Mouse (Mus musculus): ENCODE measurements around the gene Timp3. TPM values are rescaled to one million over a fixed set of nuclear protein-coding genes. Genes with fewer than 3 reads are reported as not detected.

Timp3 gene
- polyA plus RNA-seq, 1 experiment from 2014 or later: 81.4 TPM

DNA sequence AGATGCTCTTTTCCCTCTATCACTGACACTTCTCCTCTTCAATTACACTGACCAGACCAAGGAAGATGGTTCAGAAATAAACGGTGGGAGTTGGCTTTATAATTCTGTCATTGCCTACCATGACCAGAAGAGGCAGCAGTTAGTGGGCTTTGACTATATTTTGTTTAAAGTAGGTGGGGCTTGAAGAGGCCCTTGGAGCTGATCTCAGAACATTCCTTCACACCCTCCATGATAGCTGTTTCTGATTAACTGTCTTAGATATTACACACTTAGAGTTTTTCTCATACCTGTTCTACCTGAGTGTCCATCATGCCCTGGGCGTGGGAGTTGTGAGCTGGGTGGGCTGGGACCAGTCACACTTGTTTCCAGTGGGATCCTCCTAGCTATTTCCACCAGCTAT, 28.5 kb downstream of the Timp3 start:
- H3K4me3 ChIP-seq (replicated peaks): no peak overlapping the region
- no peak for ATAC-seq (ENCODE audit: insufficient number of reproducible peaks, low FRiP score, low TSS enrichment, low read depth)
- 69% methylated on average over 2 of the region's 2 CpGs for WGBS
- no peaks in the 10 kb centered on the region for H3K36me3 ChIP-seq
- H3K4me2 ChIP-seq (replicated peaks): no peak overlapping the region
- peaks cover 50% of the 10 kb centered on the region for H3K4me1 ChIP-seq
- no peak overlapping the region for H3K9ac ChIP-seq
- 0 out of 2 replicates have a peak overlapping the region, but pooled peaks have one; percentile 4 for H3K27ac ChIP-seq (replicated peaks)
- no peaks in the 10 kb centered on the region for H3K9me3 ChIP-seq (replicated peaks)
- no peaks in the 10 kb centered on the region for H3K27me3 ChIP-seq

- WGBS: 77% methylated on average over 8 of the region's 8 CpGs
These were observed 29.2 kb downstream of the Timp3 start for GRCm38 (mm10) chr10:86329241-86329882.

GRCm38 (mm10) chr10:86330993-86331680, 31.0 kb downstream of the Timp3 start:
- no peaks in the 10 kb centered on the region for H3K9me3 ChIP-seq (replicated peaks)
- H3K9ac ChIP-seq: no peak overlapping the region
- no peak for ATAC-seq (ENCODE audit: insufficient number of reproducible peaks, low FRiP score, low TSS enrichment, low read depth)
- peak overlapping the region; percentile 76 for H3K27ac ChIP-seq (replicated peaks)
- 44% methylated on average over 5 of the region's 5 CpGs for WGBS
- no peak overlapping the region for H3K4me2 ChIP-seq (replicated peaks)
- H3K4me3 ChIP-seq (replicated peaks): no peak overlapping the region
- H3K27me3 ChIP-seq: no peaks in the 10 kb centered on the region
- H3K36me3 ChIP-seq: no peaks in the 10 kb centered on the region
- H3K4me1 ChIP-seq: peaks cover 50% of the 10 kb centered on the region

More at GRCm38 (mm10) chr10:86329241-86329882, 29.2 kb downstream of the Timp3 start:
- no peak overlapping the region for H3K4me2 ChIP-seq (replicated peaks)
- no peak for ATAC-seq (ENCODE audit: insufficient number of reproducible peaks, low FRiP score, low TSS enrichment, low read depth)
- no peaks in the 10 kb centered on the region for H3K27me3 ChIP-seq
- peaks cover 50% of the 10 kb centered on the region for H3K4me1 ChIP-seq
- no peaks in the 10 kb centered on the region for H3K36me3 ChIP-seq
- no peak overlapping the region for H3K9ac ChIP-seq
- 0 out of 2 replicates have a peak overlapping the region, but pooled peaks have one; percentile 4 for H3K27ac ChIP-seq (replicated peaks)
- H3K9me3 ChIP-seq (replicated peaks): no peaks in the 10 kb centered on the region
- H3K4me3 ChIP-seq (replicated peaks): no peak overlapping the region

DNA sequence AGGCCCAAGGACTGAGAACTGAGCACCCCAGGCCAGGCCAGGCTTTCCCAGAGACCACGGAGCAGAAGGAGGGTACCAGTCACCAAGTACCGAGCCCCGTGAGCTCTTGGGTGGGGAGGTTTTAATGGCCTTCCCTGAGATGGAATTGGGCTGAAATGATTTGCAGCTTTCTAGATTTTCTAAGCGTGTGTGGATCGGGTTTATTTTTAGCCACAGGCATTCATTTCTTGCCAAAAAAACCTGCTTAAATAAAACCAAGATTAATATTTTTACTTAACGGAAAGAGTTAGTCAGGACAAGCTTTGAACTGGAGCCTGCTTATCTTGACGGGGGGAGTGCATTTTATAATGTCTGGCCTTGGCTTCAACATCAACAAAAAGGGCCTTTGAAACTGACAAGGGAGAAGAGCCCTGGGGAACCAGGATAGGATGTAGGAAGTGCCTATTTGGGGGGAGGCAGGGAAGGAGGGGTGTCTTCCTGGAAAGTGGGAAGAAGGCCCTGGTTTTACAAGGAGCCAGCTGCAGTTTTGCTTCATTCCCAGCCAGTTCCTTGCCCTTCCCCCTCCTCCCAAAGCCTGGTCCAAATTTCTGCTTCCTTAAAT, 31.6 kb downstream of the Timp3 start:
- 14% methylated on average over 7 of the region's 7 CpGs for WGBS
- no peaks in the 10 kb centered on the region for H3K36me3 ChIP-seq
- peaks cover 57% of the 10 kb centered on the region for H3K4me1 ChIP-seq
- H3K4me2 ChIP-seq (replicated peaks): no peak overlapping the region
- no peak for ATAC-seq (ENCODE audit: insufficient number of reproducible peaks, low FRiP score, low TSS enrichment, low read depth)
- no peaks in the 10 kb centered on the region for H3K9me3 ChIP-seq (replicated peaks)
- H3K27ac ChIP-seq (replicated peaks): peak overlapping the region; percentile 76
- no peak overlapping the region for H3K9ac ChIP-seq
- H3K27me3 ChIP-seq: no peaks in the 10 kb centered on the region
- H3K4me3 ChIP-seq (replicated peaks): no peak overlapping the region

- Histone ChIP-seq H3K9ac (no peak overlapping the region), H3K36me3 (no peaks in the 10 kb centered on the region), H3K4me1 (peaks cover 64% of the 10 kb centered on the region), H3K4me2 (replicated peaks) (no peak overlapping the region), H3K9me3 (replicated peaks) (no peaks in the 10 kb centered on the region), H3K27me3 (no peaks in the 10 kb centered on the region), H3K4me3 (replicated peaks) (no peak overlapping the region), H3K27ac (replicated peaks) (no peak overlapping the region)
- ATAC-seq (ENCODE audit: insufficient number of reproducible peaks, low FRiP score, low TSS enrichment, low read depth): no peak
- WGBS: 74% methylated on average over 3 of the region's 3 CpGs
These were observed 32.8 kb downstream of the Timp3 start for GRCm38 (mm10) chr10:86332942-86333341.

- no peak for ATAC-seq (ENCODE audit: insufficient number of reproducible peaks, low FRiP score, low TSS enrichment, low read depth)
- H3K9ac ChIP-seq: no peak overlapping the region
- H3K27me3 ChIP-seq: no peaks in the 10 kb centered on the region
- H3K4me2 ChIP-seq (replicated peaks): no peak overlapping the region
- no peak overlapping the region for H3K27ac ChIP-seq (replicated peaks)
- H3K4me3 ChIP-seq (replicated peaks): no peak overlapping the region
- H3K36me3 ChIP-seq: no peaks in the 10 kb centered on the region
- H3K9me3 ChIP-seq (replicated peaks): no peaks in the 10 kb centered on the region
- peaks cover 66% of the 10 kb centered on the region for H3K4me1 ChIP-seq
- 73% methylated on average over 8 of the region's 8 CpGs for WGBS
These were observed 34.4 kb downstream of the Timp3 start for GRCm38 (mm10) chr10:86334581-86334980.

DNA sequence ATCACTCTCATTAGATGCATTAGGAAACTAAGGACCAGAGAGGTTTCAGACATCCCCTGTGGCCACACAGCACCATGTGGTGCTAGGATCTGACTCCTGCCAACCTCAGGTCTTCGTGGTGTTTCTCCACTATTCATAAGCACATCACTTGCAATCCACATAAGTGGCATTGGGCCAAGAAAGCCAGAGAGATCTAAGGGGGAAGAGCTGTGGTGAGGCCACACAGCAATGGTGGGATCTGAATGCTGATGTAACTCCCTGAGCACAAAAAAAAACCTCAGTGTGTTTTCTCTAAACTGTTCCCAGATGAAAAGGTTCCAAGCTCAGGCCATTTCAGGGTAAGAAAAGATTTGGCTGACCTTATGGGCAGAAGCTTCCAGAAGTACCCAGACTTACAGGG, 36.3 kb downstream of the Timp3 start:
- no peak overlapping the region for H3K9ac ChIP-seq
- H3K4me2 ChIP-seq (replicated peaks): no peak overlapping the region
- H3K4me3 ChIP-seq (replicated peaks): no peak overlapping the region
- ATAC-seq (ENCODE audit: insufficient number of reproducible peaks, low FRiP score, low TSS enrichment, low read depth): no peak
- H3K27me3 ChIP-seq: no peaks in the 10 kb centered on the region
- 30% methylated on average over 1 of the region's 1 CpGs for WGBS
- peaks cover 64% of the 10 kb centered on the region for H3K4me1 ChIP-seq
- H3K27ac ChIP-seq (replicated peaks): no peak overlapping the region
- H3K36me3 ChIP-seq: no peaks in the 10 kb centered on the region
- no peaks in the 10 kb centered on the region for H3K9me3 ChIP-seq (replicated peaks)

- Histone ChIP-seq H3K4me1 (peaks cover 64% of the 10 kb centered on the region), H3K9ac (no peak overlapping the region), H3K27ac (replicated peaks) (no peak overlapping the region), H3K36me3 (no peaks in the 10 kb centered on the region), H3K4me3 (replicated peaks) (no peak overlapping the region), H3K4me2 (replicated peaks) (no peak overlapping the region), H3K9me3 (replicated peaks) (no peaks in the 10 kb centered on the region), H3K27me3 (no peaks in the 10 kb centered on the region)
- ATAC-seq (ENCODE audit: insufficient number of reproducible peaks, low FRiP score, low TSS enrichment, low read depth): no peak
- 40% methylated on average over 3 of the region's 3 CpGs for WGBS
These were observed 37.1 kb downstream of the Timp3 start for GRCm38 (mm10) chr10:86337239-86337638.

DNA sequence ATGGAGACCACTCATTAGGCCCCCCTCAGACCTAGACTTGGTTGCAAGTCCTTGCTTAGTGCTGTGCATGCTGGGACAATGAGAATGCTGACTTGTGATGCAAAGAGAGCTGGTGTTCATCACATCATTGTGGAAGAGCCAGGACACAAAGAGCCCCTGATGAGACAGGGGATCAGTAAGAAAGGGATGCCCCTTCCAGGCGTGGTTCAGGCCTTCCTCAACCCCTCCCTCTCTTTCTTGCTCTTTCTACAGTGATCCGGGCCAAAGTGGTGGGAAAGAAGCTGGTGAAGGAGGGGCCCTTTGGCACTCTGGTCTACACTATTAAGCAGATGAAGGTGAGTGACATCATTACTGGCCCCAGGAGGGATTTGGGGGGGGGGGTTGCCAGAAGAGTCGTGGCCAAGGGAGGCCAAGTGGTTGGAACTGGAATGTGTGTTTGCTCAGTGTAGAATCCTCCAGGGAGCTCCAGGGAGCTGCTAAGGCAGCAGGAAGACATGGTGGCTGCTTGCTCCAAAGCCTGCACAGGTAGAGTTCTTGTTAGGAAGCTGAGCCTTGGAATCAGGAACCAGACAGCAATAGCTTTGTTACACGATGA, 38.0 kb downstream of the Timp3 start:
- Histone ChIP-seq H3K9ac (no peak overlapping the region), H3K27me3 (no peaks in the 10 kb centered on the region), H3K4me3 (replicated peaks) (no peak overlapping the region), H3K27ac (replicated peaks) (no peak overlapping the region), H3K4me1 (peaks cover 59% of the 10 kb centered on the region), H3K36me3 (no peaks in the 10 kb centered on the region), H3K4me2 (replicated peaks) (no peak overlapping the region), H3K9me3 (replicated peaks) (no peaks in the 10 kb centered on the region)
- 49% methylated on average over 4 of the region's 4 CpGs for WGBS
- no peak for ATAC-seq (ENCODE audit: insufficient number of reproducible peaks, low FRiP score, low TSS enrichment, low read depth)

DNA sequence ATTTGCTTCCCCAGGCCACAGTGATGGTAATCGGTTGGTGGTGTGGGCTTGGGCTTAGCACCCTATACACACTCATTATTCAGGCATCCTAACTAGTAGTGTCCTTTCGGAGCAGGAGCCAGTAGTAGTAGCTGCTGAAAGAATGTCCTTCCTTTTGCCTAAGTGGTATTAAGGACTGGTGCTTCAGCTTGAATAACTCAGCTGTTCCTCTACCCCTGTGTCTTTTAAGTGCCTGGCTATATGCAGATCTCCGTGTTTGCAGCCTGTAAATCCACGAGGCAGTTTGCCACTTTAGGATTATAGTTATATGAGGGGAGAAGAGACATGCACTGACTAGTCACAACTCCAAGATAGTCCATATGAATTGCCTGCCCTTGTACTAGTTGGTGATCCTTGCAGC, 38.9 kb downstream of the Timp3 start:
- no peak overlapping the region for H3K9ac ChIP-seq
- peaks cover 59% of the 10 kb centered on the region for H3K4me1 ChIP-seq
- ATAC-seq (ENCODE audit: insufficient number of reproducible peaks, low FRiP score, low TSS enrichment, low read depth): no peak
- 78% methylated on average over 4 of the region's 4 CpGs for WGBS
- peaks cover 4% of the 10 kb centered on the region for H3K36me3 ChIP-seq
- 0 out of 2 replicates have a peak overlapping the region, but pooled peaks have one; percentile 17 for H3K27ac ChIP-seq (replicated peaks)
- H3K27me3 ChIP-seq: no peaks in the 10 kb centered on the region
- no peaks in the 10 kb centered on the region for H3K9me3 ChIP-seq (replicated peaks)
- H3K4me3 ChIP-seq (replicated peaks): no peak overlapping the region
- H3K4me2 ChIP-seq (replicated peaks): no peak overlapping the region

GRCm38 (mm10) chr10:86339649-86340379, 39.6 kb downstream of the Timp3 start:
- peaks cover 11% of the 10 kb centered on the region for H3K36me3 ChIP-seq
- WGBS: 36% methylated on average over 2 of the region's 2 CpGs
- H3K9me3 ChIP-seq (replicated peaks): no peaks in the 10 kb centered on the region
- H3K4me3 ChIP-seq (replicated peaks): no peak overlapping the region
- peaks cover 59% of the 10 kb centered on the region for H3K4me1 ChIP-seq
- H3K27me3 ChIP-seq: no peaks in the 10 kb centered on the region
- H3K4me2 ChIP-seq (replicated peaks): no peak overlapping the region
- peak; percentile 47; the same call in 1 of the 2 replicates for ATAC-seq (ENCODE audit: insufficient number of reproducible peaks, low FRiP score, low TSS enrichment, low read depth)
- H3K27ac ChIP-seq (replicated peaks): peak overlapping the region; percentile 49
- no peak overlapping the region for H3K9ac ChIP-seq
